In the genomic region with DNA sequence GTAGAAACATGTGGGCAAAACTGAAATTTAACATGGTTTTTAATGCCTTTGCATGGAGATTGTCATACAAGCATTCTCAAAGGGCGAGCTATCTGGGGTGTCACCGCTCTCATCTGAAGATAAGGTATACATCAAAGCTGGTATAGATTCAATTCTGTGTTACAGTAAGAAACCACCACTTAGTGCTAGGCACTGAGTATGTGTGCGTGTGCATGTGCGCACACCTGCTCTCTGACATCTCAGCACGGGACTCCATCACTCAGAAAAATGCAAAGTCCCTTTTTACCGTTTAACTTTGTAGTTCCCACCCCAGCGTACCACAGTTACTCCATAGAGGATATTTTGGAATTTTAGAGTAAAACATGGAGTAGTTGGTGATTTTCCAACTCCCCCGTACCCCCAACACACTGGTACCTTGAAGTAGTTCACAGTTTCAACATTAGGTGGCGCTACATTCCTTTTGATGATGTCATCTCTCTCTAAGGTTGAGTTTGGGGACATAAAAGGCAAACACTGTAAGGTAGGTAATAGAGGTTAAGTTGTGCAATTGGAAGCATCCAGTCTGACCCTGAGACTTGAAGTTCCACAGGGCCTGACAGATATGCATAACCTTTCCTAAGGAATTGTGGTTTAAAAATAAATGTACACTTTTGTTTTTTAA, we compare ENCODE assay signal across 9 mouse cellular contexts.
DNase-seq lines count a peak whose midpoint lies in the region; ATAC-seq and TF ChIP-seq lines count a peak whose summit lies in the region.
"Had no signal": no experiment of that assay in that cellular context is flagged by ENCODE, and none has a peak within 500 bp of the region (broad histone marks: within the 10 kb centered on the region; RNA-seq: fewer than 3 reads in every experiment).

No protein-coding gene starts in this region.

- H3K4me3 ChIP-seq in hindbrain, postnatal 0 days (ENCODE audit: low read length), result no peak overlapping the region
- no peak overlapping the region for H3K4me3 ChIP-seq in hindbrain, embryonic 12.5 days
- H3K4me3 ChIP-seq in forebrain, embryonic 15.5 days, result no peak overlapping the region
- H3K4me3 ChIP-seq: limb, embryonic 15.5 days had no signal

- no peak overlapping the region for H3K27ac ChIP-seq in hindbrain, postnatal 0 days
- H3K27ac ChIP-seq in hindbrain, embryonic 12.5 days, result no peak overlapping the region
- H3K27ac ChIP-seq in forebrain, embryonic 15.5 days (replicated peaks), result no peak overlapping the region
- H3K27ac ChIP-seq: limb, embryonic 15.5 days had no signal

- H3K4me1 ChIP-seq in hindbrain, postnatal 0 days (ENCODE audit: insufficient read depth, low read length), result 0 out of 2 replicates have a peak, but pooled peaks cover 3% of the 10 kb centered on the region
- H3K4me1 ChIP-seq in hindbrain, embryonic 12.5 days, result peaks cover 9% of the 10 kb centered on the region
- H3K4me1 ChIP-seq in forebrain, embryonic 15.5 days, result peaks cover 15% of the 10 kb centered on the region

- TF ChIP-seq CTCF in hindbrain, postnatal 0 days (IDR thresholded peaks at IDR 0.05; ENCODE audit: low read depth), result peak; percentile 80

- H3K36me3 ChIP-seq in hindbrain, postnatal 0 days (ENCODE audit: insufficient read depth, low read length), result no peaks in the 10 kb centered on the region
- no peaks in the 10 kb centered on the region for H3K36me3 ChIP-seq in hindbrain, embryonic 12.5 days
- no peaks in the 10 kb centered on the region for H3K36me3 ChIP-seq in forebrain, embryonic 15.5 days
- H3K36me3 ChIP-seq: limb, embryonic 15.5 days had no signal

- peak; percentile 80 for DNase-seq in hindbrain, postnatal 0 days (ENCODE audit: low spot score)
- DNase-seq in CD4-positive, CD25-positive, alpha-beta regulatory T cell, adult 2 months (ENCODE audit: low read depth, low spot score), result peak; percentile 59
- DNase-seq in R1 (ENCODE audit: low read depth, low spot score), result peak; percentile 69
- DNase-seq in layer of hippocampus, adult 9-10 months (ENCODE audit: low spot score), result peak; percentile 17
- DNase-seq in spleen, adult 18-20 months, result no peak

- no peak overlapping the region for H3K9ac ChIP-seq in hindbrain, postnatal 0 days (replicated peaks; ENCODE audit: low read length)
- H3K9ac ChIP-seq in hindbrain, embryonic 12.5 days, result no peak overlapping the region
- H3K9ac ChIP-seq in forebrain, embryonic 15.5 days (replicated peaks), result no peak overlapping the region
- H3K9ac ChIP-seq: limb, embryonic 15.5 days had no signal

- 75% methylated on average over 9 of the region's 9 CpGs for WGBS in hindbrain, postnatal 0 days
- WGBS in hindbrain, embryonic 12.5 days, result 71% methylated on average over 9 of the region's 9 CpGs
- WGBS in forebrain, embryonic 15.5 days, result 70% methylated on average over 9 of the region's 9 CpGs

- peak; percentile 63 for ATAC-seq in hindbrain, postnatal 0 days
- ATAC-seq in hindbrain, embryonic 12.5 days (ENCODE audit: low FRiP score), result no peak
- peak; percentile 10; the same call in 1 of the 2 replicates for ATAC-seq in forebrain, embryonic 15.5 days (replicated peaks)
- 0 out of 2 replicates have a peak, but pooled peaks have one; percentile 31 for ATAC-seq in neutrophil, adult 5-6 weeks (ENCODE audit: extremely low read depth, insufficient number of reproducible peaks, low FRiP score, poor library complexity, severe bottlenecking)

- H3K9me3 ChIP-seq in hindbrain, postnatal 0 days (ENCODE audit: low read length), result no peaks in the 10 kb centered on the region
- H3K9me3 ChIP-seq in hindbrain, embryonic 12.5 days (replicated peaks), result no peaks in the 10 kb centered on the region
- no peaks in the 10 kb centered on the region for H3K9me3 ChIP-seq in forebrain, embryonic 15.5 days
- H3K9me3 ChIP-seq: limb, embryonic 15.5 days had no signal

- H3K4me2 ChIP-seq in hindbrain, postnatal 0 days (ENCODE audit: low read depth, low read length), result no peak overlapping the region
- H3K4me2 ChIP-seq in hindbrain, embryonic 12.5 days (replicated peaks), result no peak overlapping the region
- H3K4me2 ChIP-seq in forebrain, embryonic 15.5 days (replicated peaks), result no peak overlapping the region
- H3K4me2 ChIP-seq: limb, embryonic 15.5 days had no signal

- no peaks in the 10 kb centered on the region for H3K27me3 ChIP-seq in hindbrain, postnatal 0 days (ENCODE audit: insufficient read depth, low read length)
- H3K27me3 ChIP-seq in hindbrain, embryonic 12.5 days, result no peaks in the 10 kb centered on the region
- H3K27me3 ChIP-seq in forebrain, embryonic 15.5 days, result no peaks in the 10 kb centered on the region
- H3K27me3 ChIP-seq: limb, embryonic 15.5 days had no signal

Comparison
In these comparisons a context has a peak if more than half of its experiments do, and no peak if none do; other contexts are left out.
1. DNase-seq: peak in hindbrain, postnatal 0 days (single experiment), CD4-positive, CD25-positive, alpha-beta regulatory T cell, adult 2 months (single experiment), R1 (single experiment) and layer of hippocampus, adult 9-10 months (single experiment); none in spleen, adult 18-20 months (0 of 2).